Mouse (Mus musculus) limb, embryonic 12.5 days (tissue): ENCODE results near the gene Uaca. TPM values are rescaled to one million over a fixed set of nuclear protein-coding genes. Genes with fewer than 3 reads are reported as not detected.
A peak's percentile ranks its signal among the peaks of the same experiment; 100 is the strongest.

Experiments used
- ATAC-seq: fragments of 200-750 bp; cut with Nextera tagmentation; 2 replicates; pipeline ENCODE4 v1.8.0; 2017; ENCODE audit warnings: low read depth, moderate TSS enrichment; ENCODE audit not compliant: insufficient number of reproducible peaks, insufficient read depth, low FRiP score, low TSS enrichment
- H3K27ac ChIP-seq: fragments of 300-500 bp; sonication (generic); 2 replicates; pipeline ENCODE4 v1.5.1; 2016; ENCODE audit warnings: mild to moderate bottlenecking, moderate library complexity
- H3K27me3 ChIP-seq: fragments of 300-500 bp; sonication (generic); 2 replicates; pipeline ENCODE4 v1.6.1; 2016; ENCODE audit warnings: mild to moderate bottlenecking, moderate library complexity
- H3K36me3 ChIP-seq: fragments of 300-500 bp; sonication (generic); 2 replicates; pipeline ENCODE4 v1.6.1; 2016; ENCODE audit warnings: mild to moderate bottlenecking, moderate library complexity
- H3K4me1 ChIP-seq: fragments of 300-500 bp; sonication (generic); replicated peaks from 2 replicates; pipeline ENCODE4 v1.6.1; 2016
- H3K4me2 ChIP-seq: fragments of 300-500 bp; sonication (generic); 2 replicates; pipeline ENCODE4 v1.6.1; 2016; ENCODE audit warnings: mild to moderate bottlenecking, moderate library complexity
- H3K4me3 ChIP-seq: fragments of 300-500 bp; sonication (generic); replicated peaks from 2 replicates; pipeline ENCODE4 v1.5.1; 2016; ENCODE audit warnings: mild to moderate bottlenecking
- H3K9ac ChIP-seq: fragments of 300-500 bp; sonication (generic); replicated peaks from 2 replicates; pipeline ENCODE4 v1.6.1; 2016; ENCODE audit warnings: mild to moderate bottlenecking, moderate library complexity
- H3K9me3 ChIP-seq: fragments of 300-500 bp; sonication (generic); 2 replicates; pipeline ENCODE4 v1.6.1; 2016; ENCODE audit warnings: mild to moderate bottlenecking, moderate library complexity
- WGBS: fragments of 180-500 bp; shearing (Covaris S2); methylation state at CpG from one replicate; pipeline ENCODE4 v1.1.7; 2016; 5-methylcytosine and 5-hydroxymethylcytosine counted together
- polyA plus RNA-seq: library from polyadenylated mRNA; unstranded; fragments of >200 nt; fragmentation: Nextera tagmentation; extraction: Ambion mirVana; gene quantifications from 2 replicates; pipeline ENCODE4 v1.2.1, GENCODE M21; 2016

Gene Uaca
- polyA plus RNA-seq, 1 experiment from 2014 or later = 28.0 TPM

DNA sequence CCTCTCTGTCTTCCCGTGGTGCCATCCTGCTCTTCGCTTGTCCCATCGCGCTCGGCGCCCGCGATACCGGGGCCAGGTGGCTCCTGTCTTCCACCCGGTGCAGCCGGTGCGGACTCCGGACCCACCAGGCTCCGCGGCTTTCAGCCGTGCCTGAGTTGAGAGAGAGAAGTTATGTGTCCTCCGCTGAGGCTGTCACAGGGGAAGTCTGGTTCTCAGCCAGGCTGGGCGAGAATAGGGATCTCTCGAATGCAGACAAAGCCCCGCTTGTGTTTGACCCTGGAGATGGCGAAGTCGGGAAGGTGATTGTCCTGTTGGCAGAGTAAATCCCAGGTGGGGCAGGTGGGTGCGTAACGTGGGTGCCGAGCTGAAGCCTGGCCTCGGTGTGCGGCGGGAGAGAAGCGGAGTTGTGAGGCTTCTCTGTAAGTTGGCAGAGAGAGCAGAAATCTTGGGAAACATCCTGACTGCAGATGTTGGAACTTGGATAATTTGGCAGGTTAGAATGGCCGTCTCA is 554 bp downstream of the Uaca start:
- Histone ChIP-seq H3K36me3 (no peaks in the 10 kb centered on the region), H3K27me3 (no peaks in the 10 kb centered on the region), H3K27ac (0 out of 2 replicates have a peak overlapping the region, but pooled peaks have one; percentile 79), H3K9ac (peak overlapping the region; percentile 81), H3K4me3 (peak overlapping the region; percentile 78), H3K4me2 (peak overlapping the region; percentile 88), H3K4me1 (peaks cover 10% of the 10 kb centered on the region), H3K9me3 (no peaks in the 10 kb centered on the region)
- ATAC-seq = 0 out of 2 replicates have a peak, but pooled peaks have one; percentile 43
- WGBS = 2% methylated on average over 30 of the region's 30 CpGs

DNA sequence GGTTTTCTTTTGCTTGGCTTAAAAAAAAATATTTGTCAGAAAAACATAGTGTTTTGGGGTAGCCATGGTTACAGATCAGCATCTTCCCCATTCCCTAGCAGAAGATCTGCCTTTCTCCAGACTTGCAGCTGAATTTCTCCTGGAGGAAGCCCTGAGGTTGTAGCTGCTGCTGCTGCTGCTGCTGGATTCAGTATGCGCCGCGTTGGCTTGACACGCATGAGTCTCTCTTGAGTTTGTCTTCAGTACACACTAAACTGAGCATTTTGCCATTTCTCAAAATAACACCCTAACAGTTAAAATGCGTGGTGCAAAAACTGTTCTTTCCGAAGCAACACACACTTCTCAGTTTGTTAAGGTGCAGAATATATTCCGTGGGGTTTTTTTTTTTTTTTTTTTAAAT is 1.7 kb downstream of the Uaca start:
- 0 out of 2 replicates have a peak, but pooled peaks cover 3% of the 10 kb centered on the region for H3K27me3 ChIP-seq
- no peak for ATAC-seq
- 87% methylated on average over 7 of the region's 7 CpGs for WGBS
- H3K9ac ChIP-seq = no peak overlapping the region
- H3K4me1 ChIP-seq = peaks cover 10% of the 10 kb centered on the region
- no peak overlapping the region for H3K4me2 ChIP-seq
- H3K9me3 ChIP-seq = no peaks in the 10 kb centered on the region
- no peak overlapping the region for H3K27ac ChIP-seq
- no peak overlapping the region for H3K4me3 ChIP-seq
- H3K36me3 ChIP-seq = no peaks in the 10 kb centered on the region

DNA sequence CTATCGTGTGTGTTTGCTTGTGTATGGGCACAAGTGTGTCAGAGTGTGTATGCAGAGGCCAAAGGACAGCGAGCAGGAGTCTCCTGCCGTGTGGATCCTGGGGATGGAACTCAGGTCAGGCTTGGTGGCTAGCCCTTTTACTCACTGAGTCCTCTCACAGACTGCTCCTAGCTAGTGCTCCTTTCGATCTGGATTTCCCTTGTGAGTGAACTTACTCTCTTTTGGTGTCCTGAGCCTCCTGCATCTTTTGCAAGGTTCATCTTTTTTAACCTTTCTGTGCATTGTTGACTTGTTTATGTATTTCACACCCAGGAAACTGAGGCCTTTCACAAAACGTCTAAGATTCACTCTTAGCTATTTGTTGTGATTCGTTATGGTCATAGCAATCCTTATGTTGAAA is 2.8 kb downstream of the Uaca start:
- Histone ChIP-seq H3K9ac (no peak overlapping the region), H3K27ac (no peak overlapping the region), H3K36me3 (no peaks in the 10 kb centered on the region), H3K9me3 (no peaks in the 10 kb centered on the region), H3K27me3 (0 out of 2 replicates have a peak, but pooled peaks cover 3% of the 10 kb centered on the region), H3K4me1 (peaks cover 10% of the 10 kb centered on the region), H3K4me3 (no peak overlapping the region), H3K4me2 (no peak overlapping the region)
- no peak for ATAC-seq
- 84% methylated on average over 6 of the region's 6 CpGs for WGBS

DNA sequence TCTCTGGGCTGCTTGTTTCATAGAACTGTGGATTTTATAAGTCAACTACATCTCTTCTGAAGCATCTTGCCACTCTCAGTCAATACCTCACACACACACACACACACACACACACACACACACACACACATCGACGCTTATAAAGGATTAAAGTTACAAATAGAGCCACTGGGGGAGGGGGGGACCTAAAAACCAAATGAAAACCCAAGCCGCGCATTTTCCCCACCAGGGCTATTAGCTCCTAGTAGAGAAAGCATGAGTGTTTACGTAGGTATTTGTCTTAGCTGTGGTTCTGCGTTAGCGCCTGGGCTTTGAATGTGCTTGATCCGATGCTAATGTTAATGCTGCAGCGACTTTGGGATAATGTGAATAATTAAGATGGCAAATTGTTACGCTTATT is 4.7 kb downstream of the Uaca start:
- Histone ChIP-seq H3K36me3 (no peaks in the 10 kb centered on the region), H3K9me3 (no peaks in the 10 kb centered on the region)

DNA sequence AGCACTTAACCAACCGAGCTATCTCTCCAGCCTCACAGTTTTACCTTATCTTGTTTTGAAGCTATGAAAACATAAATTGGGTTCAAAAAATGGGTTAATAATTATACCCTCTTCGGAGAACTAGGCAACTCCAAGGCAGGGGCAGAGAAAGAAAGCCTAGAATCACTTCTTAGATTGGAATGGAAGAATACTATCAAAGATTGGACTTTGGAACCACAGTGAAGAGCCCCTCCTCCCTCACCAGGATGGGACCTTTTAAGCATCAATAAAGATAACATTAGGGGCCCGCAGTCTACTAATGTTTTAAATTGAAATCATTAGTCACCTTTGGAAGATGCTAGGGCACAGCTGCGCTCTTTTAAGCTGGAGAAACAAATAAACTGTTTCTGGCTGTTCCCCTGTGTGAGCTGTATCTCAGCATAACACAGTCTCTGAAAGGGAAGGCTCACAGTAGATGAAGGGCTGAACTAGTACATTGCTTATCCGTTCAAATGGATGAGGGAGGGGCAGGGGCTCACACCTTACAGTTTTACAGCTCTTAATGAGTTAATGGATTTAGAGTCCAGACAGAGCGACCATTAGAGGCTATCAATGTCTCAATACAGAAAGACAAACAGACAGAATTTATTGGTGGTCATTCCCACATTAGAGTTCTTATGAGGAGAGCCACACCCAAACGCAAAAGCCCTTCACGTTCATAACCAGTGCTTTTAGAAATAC is 6.5 kb downstream of the Uaca start:
- ATAC-seq = no peak
- Histone ChIP-seq H3K4me3 (no peak overlapping the region), H3K9me3 (no peaks in the 10 kb centered on the region), H3K27me3 (0 out of 2 replicates have a peak, but pooled peaks cover 3% of the 10 kb centered on the region), H3K36me3 (no peaks in the 10 kb centered on the region), H3K9ac (no peak overlapping the region), H3K4me2 (no peak overlapping the region), H3K27ac (no peak overlapping the region), H3K4me1 (peaks cover 10% of the 10 kb centered on the region)
- 38% methylated on average over 8 of the region's 8 CpGs for WGBS

More for the DNA sequence above, 4.7 kb downstream of the Uaca start:
- no peak overlapping the region; the same call in 1 of the 2 replicates for H3K4me2 ChIP-seq
- 0 out of 2 replicates have a peak, but pooled peaks cover 3% of the 10 kb centered on the region for H3K27me3 ChIP-seq
- no peak overlapping the region for H3K4me3 ChIP-seq
- H3K4me1 ChIP-seq = peaks cover 10% of the 10 kb centered on the region
- no peak overlapping the region for H3K27ac ChIP-seq
- 21% methylated on average over 10 of the region's 10 CpGs for WGBS
- ATAC-seq = no peak
- H3K9ac ChIP-seq = no peak overlapping the region

DNA sequence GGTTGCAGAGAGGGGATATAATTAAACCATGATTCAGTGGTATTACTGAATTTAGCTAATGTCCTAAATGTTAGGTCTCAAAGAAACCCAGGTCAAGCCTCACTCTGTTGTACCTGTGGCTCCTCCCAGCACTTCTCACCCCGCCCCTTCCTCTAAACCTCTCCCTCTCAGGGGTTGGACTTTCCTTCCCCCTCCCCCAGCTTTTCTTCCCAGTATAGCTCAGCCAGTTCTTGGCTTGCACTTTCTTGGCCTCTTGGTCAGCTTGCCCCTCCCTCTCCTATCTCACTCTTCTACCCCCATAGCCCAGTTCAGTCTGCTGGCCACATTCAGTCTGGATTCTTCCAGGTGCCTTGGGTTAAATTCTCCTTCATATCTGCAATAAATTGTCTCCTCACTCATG is 7.4 kb downstream of the Uaca start:
- no peak overlapping the region for H3K4me2 ChIP-seq
- no peak overlapping the region for H3K4me3 ChIP-seq
- H3K9ac ChIP-seq = no peak overlapping the region
- H3K27ac ChIP-seq = no peak overlapping the region
- no peak for ATAC-seq
- no peaks in the 10 kb centered on the region for H3K9me3 ChIP-seq
- H3K4me1 ChIP-seq = peaks cover 10% of the 10 kb centered on the region
- no peaks in the 10 kb centered on the region for H3K36me3 ChIP-seq
- 0 out of 2 replicates have a peak, but pooled peaks cover 3% of the 10 kb centered on the region for H3K27me3 ChIP-seq
- 47% methylated on average over 1 of the region's 1 CpGs for WGBS

DNA sequence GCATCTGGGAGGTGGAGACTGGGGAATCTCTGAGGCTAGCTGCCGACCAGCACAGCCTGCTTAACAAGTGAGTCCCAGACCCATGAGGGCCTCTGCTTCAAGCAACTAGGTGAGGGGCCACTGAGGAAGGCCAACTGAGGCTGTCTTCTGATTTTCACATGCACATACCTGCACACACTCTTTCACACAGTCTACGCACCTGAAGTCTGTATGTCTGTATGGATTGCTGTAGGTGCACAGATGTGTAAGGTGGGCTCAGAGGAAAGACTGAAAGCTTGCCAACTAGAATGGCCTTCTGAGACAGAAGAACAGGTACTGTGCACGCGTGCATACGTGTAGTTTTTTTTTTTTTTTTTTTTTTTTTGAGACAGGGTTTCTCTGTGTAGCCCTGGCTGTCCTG is 8.0 kb downstream of the Uaca start:
- ATAC-seq = no peak
- Histone ChIP-seq H3K27me3 (0 out of 2 replicates have a peak, but pooled peaks cover 3% of the 10 kb centered on the region), H3K4me3 (no peak overlapping the region), H3K9ac (no peak overlapping the region), H3K4me2 (no peak overlapping the region), H3K36me3 (no peaks in the 10 kb centered on the region), H3K27ac (no peak overlapping the region), H3K4me1 (peaks cover 10% of the 10 kb centered on the region), H3K9me3 (no peaks in the 10 kb centered on the region)
- 92% methylated on average over 5 of the region's 5 CpGs for WGBS

DNA sequence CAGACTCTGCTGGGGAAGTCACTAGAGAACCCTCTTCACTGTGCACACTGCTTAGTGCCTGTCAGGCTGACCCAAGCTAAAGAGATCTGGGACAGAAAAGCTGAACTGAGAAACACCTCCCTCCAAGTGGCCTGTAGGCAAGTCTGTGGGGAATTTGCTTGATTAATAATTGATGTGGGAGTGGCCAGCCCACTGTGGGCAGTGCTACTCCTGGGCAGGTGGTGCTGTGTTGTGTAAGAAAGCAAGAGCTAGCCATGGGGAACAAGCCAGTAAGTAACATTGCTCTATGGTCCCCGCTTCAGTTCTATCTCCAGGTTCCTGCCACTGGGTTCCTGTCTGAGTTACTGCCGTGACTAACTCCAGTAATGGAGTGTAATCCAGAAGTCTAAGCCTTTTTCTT is 11.7 kb downstream of the Uaca start:
- Histone ChIP-seq H3K27ac (no peak overlapping the region), H3K27me3 (no peaks in the 10 kb centered on the region), H3K4me1 (no peaks in the 10 kb centered on the region), H3K36me3 (no peaks in the 10 kb centered on the region), H3K4me2 (no peak overlapping the region), H3K9me3 (no peaks in the 10 kb centered on the region), H3K9ac (no peak overlapping the region), H3K4me3 (no peak overlapping the region)
- WGBS = 90% methylated on average over 2 of the region's 2 CpGs
- ATAC-seq = no peak

DNA sequence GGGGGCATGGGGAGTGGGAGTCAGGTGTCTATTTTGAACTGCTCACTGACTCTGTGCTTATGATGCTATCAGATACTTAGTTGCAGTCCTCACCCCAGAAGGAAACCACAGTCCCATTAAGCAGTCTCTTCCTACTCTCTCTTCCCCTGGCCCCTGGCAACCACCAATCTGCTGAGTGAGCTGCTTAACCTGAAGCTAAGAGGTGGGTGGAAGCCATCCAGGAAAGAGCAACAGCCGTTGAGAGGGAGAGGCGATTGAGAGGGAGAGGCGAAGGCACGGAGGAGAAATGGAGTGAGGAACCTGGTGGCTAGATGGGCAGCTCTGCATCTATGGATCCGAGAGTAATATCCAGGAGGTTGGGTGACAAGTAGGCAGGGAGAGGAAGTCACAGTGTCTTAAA is 13.7 kb downstream of the Uaca start:
- H3K4me3 ChIP-seq = no peak overlapping the region
- no peaks in the 10 kb centered on the region for H3K27me3 ChIP-seq
- ATAC-seq = no peak
- 92% methylated on average over 5 of the region's 5 CpGs for WGBS
- H3K9me3 ChIP-seq = no peaks in the 10 kb centered on the region
- no peak overlapping the region for H3K4me2 ChIP-seq
- H3K36me3 ChIP-seq = no peaks in the 10 kb centered on the region
- no peak overlapping the region for H3K9ac ChIP-seq
- peaks cover 2% of the 10 kb centered on the region for H3K4me1 ChIP-seq
- H3K27ac ChIP-seq = no peak overlapping the region

DNA sequence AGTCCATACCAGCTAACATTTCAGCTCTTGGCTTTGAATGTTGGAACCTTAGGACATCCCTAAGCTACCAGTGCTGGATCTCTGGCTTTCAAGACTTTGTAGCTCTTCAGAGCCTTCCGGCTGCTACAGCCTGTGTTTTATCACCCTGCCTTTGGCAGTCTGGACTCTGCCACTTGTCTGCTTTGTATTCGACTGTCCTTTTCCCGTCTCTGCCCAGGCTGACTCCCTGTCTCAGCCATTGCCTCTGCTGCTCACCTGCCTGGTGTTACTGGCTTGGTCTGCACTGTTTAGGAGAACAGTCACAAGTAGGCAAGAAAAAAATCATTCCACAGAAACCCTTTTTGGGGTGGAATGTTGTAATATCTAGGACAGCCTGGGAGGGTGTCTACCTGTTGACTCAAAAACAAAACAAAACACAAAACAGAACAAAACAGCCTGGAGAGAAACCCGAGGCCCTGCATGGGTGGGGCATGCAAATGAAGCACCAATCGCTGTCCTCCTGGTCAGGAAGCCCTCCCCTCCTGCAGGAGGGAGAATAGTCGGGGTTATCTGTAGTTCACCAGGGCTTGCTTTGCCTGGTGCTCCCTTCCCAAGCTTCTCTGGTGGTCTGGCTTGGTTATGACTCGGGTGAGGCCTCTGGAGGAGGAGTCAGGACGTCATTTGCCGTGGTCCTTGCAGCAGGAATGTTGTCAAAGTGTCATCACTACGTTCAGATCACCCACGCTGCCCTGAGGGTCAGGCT is 19.0 kb downstream of the Uaca start:
- Histone ChIP-seq H3K9ac (no peak overlapping the region), H3K4me2 (peak overlapping the region; percentile 41), H3K4me1 (peaks cover 18% of the 10 kb centered on the region), H3K27me3 (no peaks in the 10 kb centered on the region), H3K4me3 (0 out of 2 replicates have a peak overlapping the region, but pooled peaks have one; percentile 6), H3K9me3 (no peaks in the 10 kb centered on the region), H3K27ac (peak overlapping the region; percentile 57), H3K36me3 (no peaks in the 10 kb centered on the region)
- ATAC-seq = peak; percentile 52; the same call in 1 of the 2 replicates
- WGBS = 4% methylated on average over 11 of the region's 11 CpGs

DNA sequence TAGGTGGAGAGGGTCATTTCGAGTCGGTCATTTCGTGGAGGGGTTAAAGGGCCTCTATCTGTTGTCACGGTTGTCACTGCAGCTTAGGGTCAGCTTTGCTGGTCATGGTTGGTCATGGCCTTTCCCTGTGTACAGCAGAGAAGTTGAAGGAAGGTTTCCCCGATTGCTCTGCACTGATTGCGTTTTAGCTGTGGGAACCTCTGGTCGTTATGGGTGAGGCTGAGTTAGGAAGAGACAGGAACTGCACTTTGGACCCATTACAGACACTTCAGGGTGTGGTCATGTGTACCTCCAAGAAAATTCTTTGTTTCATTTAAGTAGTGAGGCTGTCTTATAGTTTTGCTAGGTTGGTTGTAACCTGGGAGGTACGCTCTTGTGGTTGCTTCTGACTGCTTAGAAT is 21.2 kb downstream of the Uaca start:
- Histone ChIP-seq H3K27me3 (no peaks in the 10 kb centered on the region), H3K9me3 (no peaks in the 10 kb centered on the region), H3K36me3 (no peaks in the 10 kb centered on the region), H3K27ac (no peak overlapping the region), H3K4me1 (peaks cover 20% of the 10 kb centered on the region), H3K4me3 (no peak overlapping the region), H3K9ac (no peak overlapping the region), H3K4me2 (no peak overlapping the region)
- 85% methylated on average over 8 of the region's 8 CpGs for WGBS
- ATAC-seq = no peak
